18 mouse cellular contexts compared by ENCODE assay signal in genomic region chr10:42488606-42489296, GRCm38 (mm10). TPM values are rescaled to one million over a fixed set of nuclear protein-coding genes. Genes with fewer than 3 reads are reported as not detected.
DNase-seq lines count a peak whose midpoint lies in the region; ATAC-seq lines count a peak whose summit lies in the region.
"Had no signal": no experiment of that assay in that cellular context is flagged by ENCODE, and none has a peak within 500 bp of the region (broad histone marks: within the 10 kb centered on the region; RNA-seq: fewer than 3 reads in every experiment).

No protein-coding gene starts in this region.

- H3K9me3 ChIP-seq in heart, embryonic 14.5 days (ENCODE audit: control insufficient read depth, low read length) = no peaks in the 10 kb centered on the region
- H3K9me3 ChIP-seq in lung, embryonic 15.5 days = no peaks in the 10 kb centered on the region
- no peaks in the 10 kb centered on the region for H3K9me3 ChIP-seq in embryonic facial prominence, embryonic 14.5 days (ENCODE audit: control insufficient read depth, low read length)
- no peaks in the 10 kb centered on the region for H3K9me3 ChIP-seq in stomach, embryonic 14.5 days (ENCODE audit: control insufficient read depth, low read depth, low read length)
- H3K9me3 ChIP-seq: forebrain, embryonic 15.5 days; heart, embryonic 12.5 days; midbrain, embryonic 13.5 days had no signal

- 26% methylated on average over 8 of the region's 8 CpGs for WGBS in heart, embryonic 14.5 days
- WGBS in lung, embryonic 15.5 days = 20% methylated on average over 8 of the region's 8 CpGs
- WGBS in embryonic facial prominence, embryonic 14.5 days = 20% methylated on average over 8 of the region's 8 CpGs
- 26% methylated on average over 8 of the region's 8 CpGs for WGBS in stomach, embryonic 14.5 days

- no peak overlapping the region for H3K9ac ChIP-seq in heart, embryonic 14.5 days (ENCODE audit: low read length)
- H3K9ac ChIP-seq in lung, embryonic 15.5 days = no peak overlapping the region
- H3K9ac ChIP-seq in embryonic facial prominence, embryonic 14.5 days (ENCODE audit: low read depth, low read length) = no peak overlapping the region
- H3K9ac ChIP-seq in stomach, embryonic 14.5 days (replicated peaks; ENCODE audit: low read depth, low read length) = no peak overlapping the region
- H3K9ac ChIP-seq: forebrain, embryonic 15.5 days; heart, embryonic 12.5 days; midbrain, embryonic 13.5 days had no signal

- no peak for DNase-seq in heart, adult 9 months (ENCODE audit: low spot score in 2 of 2)
- no peak for DNase-seq in lung, postnatal 36 days
- DNase-seq in embryonic facial prominence, embryonic 14.5 days (ENCODE audit: low spot score) = peak; percentile 48
- DNase-seq in layer of hippocampus, adult 18-20 months (ENCODE audit: low spot score in 2 of 2) = no peak
- DNase-seq: adrenal gland, postnatal 14 days; cerebellum, adult 9-11 months; gastrocnemius, postnatal 10 days; kidney, postnatal 36 days; lung, adult 2 months; spleen, adult 18-20 months had no signal

- 0 out of 4 replicates have a peak overlapping the region, but pooled peaks of 1 of the 2 experiments have one; percentile 24 for H3K27ac ChIP-seq in heart, embryonic 14.5 days (replicated peaks in 1 of 2; ENCODE audit: control insufficient read depth in 1 of 2, insufficient read depth in 1 of 2, low read depth in 2 of 2, low read length in 2 of 2)
- H3K27ac ChIP-seq in lung, embryonic 15.5 days = peak overlapping the region; percentile 45; the same call in 1 of the 2 replicates
- peak overlapping the region; percentile 18; the same call in 1 of the 2 replicates for H3K27ac ChIP-seq in embryonic facial prominence, embryonic 14.5 days (replicated peaks; ENCODE audit: low read depth, low read length)
- H3K27ac ChIP-seq in stomach, embryonic 14.5 days (ENCODE audit: low read length) = peak overlapping the region; percentile 10; the same call in 1 of the 2 replicates
- H3K27ac ChIP-seq: forebrain, embryonic 15.5 days; midbrain, embryonic 13.5 days had no signal

- no peaks in the 10 kb centered on the region for H3K36me3 ChIP-seq in heart, embryonic 14.5 days (ENCODE audit: control insufficient read depth, insufficient read depth, low read length)
- no peaks in the 10 kb centered on the region for H3K36me3 ChIP-seq in lung, embryonic 15.5 days
- no peaks in the 10 kb centered on the region for H3K36me3 ChIP-seq in embryonic facial prominence, embryonic 14.5 days (ENCODE audit: control insufficient read depth, insufficient read depth, low read length)
- H3K36me3 ChIP-seq in stomach, embryonic 14.5 days (ENCODE audit: control insufficient read depth, insufficient read depth, low read length) = no peaks in the 10 kb centered on the region
- H3K36me3 ChIP-seq: forebrain, embryonic 15.5 days; heart, embryonic 12.5 days; midbrain, embryonic 13.5 days had no signal

- H3K4me3 ChIP-seq in heart, embryonic 14.5 days (ENCODE audit: control insufficient read depth in 1 of 2, insufficient read depth in 1 of 2, low read depth in 1 of 2, low read length in 2 of 2) = no peak overlapping the region
- H3K4me3 ChIP-seq in lung, embryonic 15.5 days = no peak overlapping the region
- H3K4me3 ChIP-seq in embryonic facial prominence, embryonic 14.5 days (ENCODE audit: low read depth, low read length) = no peak overlapping the region
- H3K4me3 ChIP-seq in stomach, embryonic 14.5 days (ENCODE audit: low read depth, low read length) = no peak overlapping the region
- H3K4me3 ChIP-seq: forebrain, embryonic 15.5 days; heart, embryonic 12.5 days; midbrain, embryonic 13.5 days had no signal

- H3K27me3 ChIP-seq in heart, embryonic 14.5 days (ENCODE audit: control insufficient read depth, insufficient read depth, low read length) = no peaks in the 10 kb centered on the region
- H3K27me3 ChIP-seq in lung, embryonic 15.5 days = no peaks in the 10 kb centered on the region
- no peaks in the 10 kb centered on the region for H3K27me3 ChIP-seq in embryonic facial prominence, embryonic 14.5 days (replicated peaks; ENCODE audit: control insufficient read depth, insufficient read depth, low read length)
- no peaks in the 10 kb centered on the region for H3K27me3 ChIP-seq in stomach, embryonic 14.5 days (ENCODE audit: control insufficient read depth, insufficient read depth, low read length)
- H3K27me3 ChIP-seq: forebrain, embryonic 15.5 days; heart, embryonic 12.5 days; midbrain, embryonic 13.5 days had no signal

- ATAC-seq in heart, embryonic 14.5 days (ENCODE audit: insufficient number of reproducible peaks, insufficient read depth, low FRiP score, low read depth) = no peak
- ATAC-seq in lung, embryonic 15.5 days (ENCODE audit: borderline replicate concordance, extremely low read depth, low FRiP score, low TSS enrichment) = peak; percentile 77; the same call in 1 of the 2 replicates
- no peak for ATAC-seq in embryonic facial prominence, embryonic 14.5 days (ENCODE audit: low read depth)
- ATAC-seq in stomach, embryonic 14.5 days (ENCODE audit: insufficient number of reproducible peaks, insufficient read depth, low FRiP score, low read depth) = no peak
- ATAC-seq in CD4-positive, CD25-positive, alpha-beta regulatory T cell, adult 4 months = no peak
- ATAC-seq: forebrain, embryonic 15.5 days; hindbrain, embryonic 16.5 days; midbrain, embryonic 13.5 days had no signal

- H3K4me1 ChIP-seq in heart, embryonic 14.5 days (ENCODE audit: control insufficient read depth in 2 of 2, insufficient read depth in 2 of 2, low read length in 2 of 2) = peaks cover 2 to 20% of the 10 kb centered on the region in 2 experiments
- 0 out of 2 replicates have a peak, but pooled peaks cover 5% of the 10 kb centered on the region for H3K4me1 ChIP-seq in lung, embryonic 15.5 days
- no peaks in the 10 kb centered on the region for H3K4me1 ChIP-seq in embryonic facial prominence, embryonic 14.5 days (ENCODE audit: control insufficient read depth, insufficient read depth, low read length)
- H3K4me1 ChIP-seq in stomach, embryonic 14.5 days (ENCODE audit: control insufficient read depth, insufficient read depth, low read length) = no peaks in the 10 kb centered on the region
- H3K4me1 ChIP-seq: forebrain, embryonic 15.5 days; midbrain, embryonic 13.5 days had no signal

- 0 out of 2 replicates have a peak overlapping the region, but pooled peaks have one; percentile 18 for H3K4me2 ChIP-seq in heart, embryonic 14.5 days (ENCODE audit: low read length)
- no peak overlapping the region for H3K4me2 ChIP-seq in lung, embryonic 15.5 days
- H3K4me2 ChIP-seq in embryonic facial prominence, embryonic 14.5 days (ENCODE audit: low read depth, low read length) = no peak overlapping the region
- H3K4me2 ChIP-seq in stomach, embryonic 14.5 days (replicated peaks; ENCODE audit: low read depth, low read length) = no peak overlapping the region
- H3K4me2 ChIP-seq: forebrain, embryonic 15.5 days; heart, embryonic 12.5 days; midbrain, embryonic 13.5 days had no signal

RNA-seq across cellular contexts. Expression of gene Afg1l, which starts 10.4 kb away (rescaled TPM):
- 15.4 and 15.9 TPM in 2 replicates for polyA plus RNA-seq in heart, embryonic 14.5 days (2014; fragmentation: Nextera tagmentation; extraction: Ambion mirVana)
- 8.7 and 9.1 TPM in 2 replicates for polyA plus RNA-seq in lung, embryonic 15.5 days (2015; fragmentation: Nextera tagmentation; extraction: Ambion mirVana)
- polyA plus RNA-seq in embryonic facial prominence, embryonic 14.5 days (2014; fragmentation: Nextera tagmentation; extraction: Ambion mirVana) = 6.7 and 6.8 TPM in 2 replicates
- 7.4 and 7.5 TPM in 2 replicates for polyA plus RNA-seq in stomach, embryonic 14.5 days (2014; fragmentation: Nextera tagmentation; extraction: Ambion mirVana)
- 10 to 100 TPM; 12.6 to 14.4 TPM for total RNA-seq in layer of hippocampus, adult 18-20 months (2021)
- polyA plus RNA-seq in CD4-positive, CD25-positive, alpha-beta regulatory T cell, adult 4 months (2017; shearing (Covaris generic)) = 1 to 10 TPM; 4.0 to 5.8 TPM

RNA-seq across cellular contexts. Expression of gene Snx3, which starts 13.1 kb away (rescaled TPM):
- 340 and 342 TPM in 2 replicates for polyA plus RNA-seq in heart, embryonic 14.5 days (2014; fragmentation: Nextera tagmentation; extraction: Ambion mirVana)
- 402 and 407 TPM in 2 replicates for polyA plus RNA-seq in lung, embryonic 15.5 days (2015; fragmentation: Nextera tagmentation; extraction: Ambion mirVana)
- 326 TPM in 2 replicates for polyA plus RNA-seq in embryonic facial prominence, embryonic 14.5 days (2014; fragmentation: Nextera tagmentation; extraction: Ambion mirVana)
- 301 and 311 TPM in 2 replicates for polyA plus RNA-seq in stomach, embryonic 14.5 days (2014; fragmentation: Nextera tagmentation; extraction: Ambion mirVana)
- total RNA-seq in layer of hippocampus, adult 18-20 months (2021) = 100 to 1,000 TPM; 195 to 219 TPM
- 100 to 1,000 TPM; 204 to 227 TPM for polyA plus RNA-seq in CD4-positive, CD25-positive, alpha-beta regulatory T cell, adult 4 months (2017; shearing (Covaris generic))
